In the genomic region with DNA sequence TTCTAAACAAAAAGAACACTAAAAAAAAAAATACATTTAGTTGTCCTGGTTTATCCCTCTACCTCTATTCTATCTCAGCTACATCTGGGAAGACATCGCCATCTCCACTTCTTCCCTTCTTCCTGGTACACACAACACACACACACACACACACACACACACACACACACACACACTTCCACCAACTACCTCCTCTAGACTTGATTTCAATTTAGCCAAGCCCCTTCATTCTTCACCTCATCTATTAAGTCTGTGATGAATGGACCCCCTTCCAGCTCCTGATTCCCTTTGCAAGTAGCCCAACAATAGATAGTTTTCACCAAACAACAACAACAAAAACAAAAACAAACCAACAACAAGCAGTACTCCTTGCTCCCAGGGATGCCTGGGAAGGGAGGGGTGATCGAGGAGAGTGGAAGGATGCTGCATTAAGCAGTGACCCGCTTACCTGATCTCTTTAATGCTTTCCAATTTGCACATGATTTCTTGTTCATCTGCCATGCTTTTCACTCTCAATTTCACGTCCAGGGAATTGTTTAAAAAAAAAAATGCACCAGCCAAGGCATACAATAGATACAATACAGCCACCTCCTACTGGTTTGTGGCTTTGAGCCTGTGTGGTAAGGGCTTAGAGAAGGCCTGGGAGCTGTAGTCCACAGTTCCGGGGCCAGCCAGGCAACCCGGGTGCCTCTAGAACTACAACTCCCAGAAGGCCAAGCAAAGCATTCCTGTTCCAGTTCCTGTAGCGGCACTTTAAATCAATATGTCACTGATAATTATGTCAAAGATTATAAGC, we compare ENCODE assay signal across 8 mouse cellular contexts. TPM values are rescaled to one million over a fixed set of nuclear protein-coding genes. Genes with fewer than 3 reads are reported as not detected.
DNase-seq lines count a peak whose midpoint lies in the region; ATAC-seq and TF ChIP-seq lines count a peak whose summit lies in the region.

TSS of gene Zc4h2 (minus strand) at position 706 of the 796 bp plus-strand sequence.

- H3K9me3 ChIP-seq in ES-E14 (ENCODE audit: control insufficient read depth, insufficient read depth, low read depth, low read length) = no peaks in the 10 kb centered on the region
- no peaks in the 10 kb centered on the region for H3K9me3 ChIP-seq in forebrain, postnatal 0 days (ENCODE audit: low read length)
- H3K9me3 ChIP-seq in neural tube, embryonic 15.5 days (replicated peaks) = no peaks in the 10 kb centered on the region

- no peak for TF ChIP-seq CTCF in forebrain, postnatal 0 days (IDR thresholded peaks at IDR 0.05; ENCODE audit: low read depth)
- TF ChIP-seq CTCF in layer of hippocampus, adult 2 months (conservative IDR thresholded peaks at IDR 0.05) = no peak
- no peak for TF ChIP-seq CTCF in lung, adult 2 months (IDR thresholded peaks at IDR 0.05; ENCODE audit: insufficient read depth, low read length)

- no peaks in the 10 kb centered on the region for H3K36me3 ChIP-seq in ES-E14 (ENCODE audit: control insufficient read depth, insufficient read depth, low read length, poor library complexity, severe bottlenecking)
- no peaks in the 10 kb centered on the region for H3K36me3 ChIP-seq in forebrain, postnatal 0 days (ENCODE audit: insufficient read depth)
- H3K36me3 ChIP-seq in neural tube, embryonic 15.5 days = no peaks in the 10 kb centered on the region

- no peak for TF ChIP-seq POLR2A in lung, adult 2 months (IDR thresholded peaks at IDR 0.05; ENCODE audit: borderline replicate concordance, extremely low read depth, low read depth, low read length)

- 22% methylated on average over 7 of the region's 7 CpGs for WGBS in forebrain, postnatal 0 days
- WGBS in lung, adult 2 months = 26% methylated on average over 7 of the region's 7 CpGs
- WGBS in neural tube, embryonic 15.5 days = 31% methylated on average over 7 of the region's 7 CpGs

- in situ Hi-C loops in ES-E14 (cut with MboI; ENCODE audit: low sequenced_read_pairs in 2 of 2, unreplicated experiment in 2 of 2) = no loop called here

- peak within 1 kb of the TSS; percentile 47 for H3K4me2 ChIP-seq in forebrain, postnatal 0 days (ENCODE audit: low read depth)
- peak within 1 kb of the TSS; percentile 56 for H3K4me2 ChIP-seq in neural tube, embryonic 15.5 days

- H3K4me3 ChIP-seq in ES-E14 (ENCODE audit: insufficient read depth in 1 of 2, low read depth in 1 of 2, low read length in 2 of 2, poor library complexity in 1 of 2, severe bottlenecking in 1 of 2) = peak within 1 kb of the TSS; percentile 64 to 96
- peak within 1 kb of the TSS; percentile 47 for H3K4me3 ChIP-seq in forebrain, postnatal 0 days (ENCODE audit: low read depth, low read length)
- H3K4me3 ChIP-seq in layer of hippocampus, adult 2 months = peak within 1 kb of the TSS; percentile 68
- H3K4me3 ChIP-seq in lung, adult 2 months (replicated peaks; ENCODE audit: extremely low read depth, low read depth, low read length) = peak within 1 kb of the TSS; percentile 74
- peak within 1 kb of the TSS; percentile 45 for H3K4me3 ChIP-seq in neural tube, embryonic 15.5 days (replicated peaks)

- peak; percentile 30 for DNase-seq in ES-E14 (ENCODE audit: low read depth, low spot score)
- DNase-seq in cerebellum, adult 11 months = peak; percentile 71
- DNase-seq in forebrain, postnatal 0 days = peak; percentile 85
- DNase-seq in heart, postnatal 4 days = peak; percentile 64
- peak; percentile 70 to 86 for DNase-seq in layer of hippocampus, adult 2 months (ENCODE audit: low spot score in 2 of 2)
- DNase-seq in lung, adult 2 months = peak; percentile 25
- DNase-seq in thymus, adult 18-20 months = peak; percentile 40 to 60

- no peak within 1 kb of the TSS for H3K27ac ChIP-seq in ES-E14 (ENCODE audit: insufficient read depth, low read depth, low read length, poor library complexity, severe bottlenecking)
- peak within 1 kb of the TSS; percentile 73 for H3K27ac ChIP-seq in forebrain, postnatal 0 days (ENCODE audit: low read depth, low read length)
- peak within 1 kb of the TSS; percentile 92 for H3K27ac ChIP-seq in layer of hippocampus, adult 2 months
- H3K27ac ChIP-seq in neural tube, embryonic 15.5 days (replicated peaks) = peak within 1 kb of the TSS; percentile 76

- ATAC-seq in forebrain, postnatal 0 days = peak; percentile 100
- ATAC-seq in neural tube, embryonic 15.5 days (ENCODE audit: low FRiP score) = peak; percentile 99

- H3K27me3 ChIP-seq in forebrain, postnatal 0 days (ENCODE audit: insufficient read depth, low read length) = no peaks in the 10 kb centered on the region
- H3K27me3 ChIP-seq in neural tube, embryonic 15.5 days (replicated peaks) = no peaks in the 10 kb centered on the region

- no peaks in the 10 kb centered on the region for H3K4me1 ChIP-seq in ES-E14 (ENCODE audit: control insufficient read depth in 2 of 2, insufficient read depth in 2 of 2, low read length in 2 of 2, poor library complexity in 1 of 2)
- no peaks in the 10 kb centered on the region for H3K4me1 ChIP-seq in forebrain, postnatal 0 days (ENCODE audit: insufficient read depth)
- no peaks in the 10 kb centered on the region for H3K4me1 ChIP-seq in lung, adult 2 months (ENCODE audit: control insufficient read depth, insufficient read depth, low read length)
- 0 out of 2 replicates have a peak, but pooled peaks cover 4% of the 10 kb centered on the region for H3K4me1 ChIP-seq in neural tube, embryonic 15.5 days

- H3K9ac ChIP-seq in ES-E14 (ENCODE audit: insufficient read depth, low read depth, low read length, poor library complexity, severe bottlenecking) = no peak within 1 kb of the TSS; the same call in 1 of the 2 replicates
- H3K9ac ChIP-seq in forebrain, postnatal 0 days = peak within 1 kb of the TSS; percentile 59
- peak within 1 kb of the TSS; percentile 37 for H3K9ac ChIP-seq in neural tube, embryonic 15.5 days (replicated peaks)

TF ChIP-seq in ES-E14, 5 proteins besides CTCF, POLR2A, EP300 and RAD21:
- TF ChIP-seq MAFK (IDR thresholded peaks at IDR 0.05; ENCODE audit: insufficient read depth, low read depth, low read length) (no peak), HCFC1 (IDR thresholded peaks at IDR 0.05; ENCODE audit: borderline replicate concordance, insufficient read depth, low read length) (peak; percentile 90)

RNA-seq across cellular contexts. Expression of gene Zc4h2, which starts in this region (rescaled TPM):
- total RNA-seq in ES-E14 (2012; rRNA removed) = 2.5 and 4.9 TPM in 2 replicates
- 50.9 and 52.5 TPM in 2 replicates for total RNA-seq in forebrain, postnatal 0 days (2014; rRNA removed)
- 61.6 and 74.9 TPM in 2 replicates for polyA plus RNA-seq in forebrain, postnatal 0 days (2015; fragmentation: Nextera tagmentation; extraction: Ambion mirVana)
- total RNA-seq in heart, postnatal 4 days (2021) = 1 to 10 TPM; 2.6 to 3.0 TPM
- 10 to 100 TPM; 18.9 to 22.2 TPM for total RNA-seq in layer of hippocampus, adult 2 months (2021)
- 1.2 and 2.7 TPM in 2 replicates for polyA plus RNA-seq in lung, adult 2 months (2012; rRNA removed)
- 60.4 and 67.9 TPM in 2 replicates for polyA plus RNA-seq in neural tube, embryonic 15.5 days (2015; fragmentation: Nextera tagmentation; extraction: Ambion mirVana)

Comparison
In these comparisons a context has a peak if more than half of its experiments do, and no peak if none do; other contexts are left out.
1. RNA of gene Zc4h2 (polyA plus RNA-seq): 60.4 to 67.9 TPM in neural tube, embryonic 15.5 days and 61.6 to 74.9 TPM in forebrain, postnatal 0 days; 1.2 to 2.7 TPM in lung, adult 2 months; every median in the first group is over 10 times any median in the second.
2. DNase-seq: peak in every context shown above with its lines; median percentile 85 in forebrain, postnatal 0 days; 78 in layer of hippocampus, adult 2 months; 71 in cerebellum, adult 11 months; 64 in heart, postnatal 4 days; 50 in thymus, adult 18-20 months; 30 in ES-E14; 25 in lung, adult 2 months.
3. Peak in every context shown above with its lines, with median percentiles within 50 percentile points of each other: H3K4me3 ChIP-seq.